Mouse (Mus musculus) frontal cortex, postnatal 36 days (tissue): Measurements from ENCODE around the gene Csnk2a1.

Experiments
- DNase-seq, 2 experiments: peaks; one replicate each; pipeline ENCODE4 v3.0.0; 2022; ENCODE audit warnings: low spot score in 2 of 2

Csnk2a1 gene

GRCm38 (mm10) chr2:152323971-152324370, 97.3 kb downstream of the Csnk2a1 start:
- no peak for DNase-seq

GRCm38 (mm10) chr2:152324842-152325241, 98.2 kb downstream of the Csnk2a1 start:
- no peak for DNase-seq

DNA sequence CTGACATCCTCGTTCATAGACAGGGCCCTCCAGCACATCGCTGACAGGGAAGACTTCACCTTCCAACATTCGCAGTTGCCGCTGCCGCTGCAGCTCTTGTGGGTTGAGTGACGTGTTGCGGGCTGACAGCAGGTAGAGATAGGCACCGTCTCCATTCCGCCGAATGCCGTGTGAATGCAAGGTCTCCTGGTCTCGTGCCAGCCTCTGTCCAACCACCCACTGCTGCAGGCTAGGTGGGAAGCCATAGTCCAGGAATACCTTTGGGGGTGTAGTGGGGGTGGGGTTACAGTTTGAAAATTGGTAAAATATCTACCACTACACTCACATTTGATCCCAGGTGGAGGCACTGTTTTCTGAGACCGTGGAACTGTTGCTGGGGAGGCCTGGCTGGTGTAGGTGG, 99.5 kb downstream of the Csnk2a1 start:
- no peak for DNase-seq

DNA sequence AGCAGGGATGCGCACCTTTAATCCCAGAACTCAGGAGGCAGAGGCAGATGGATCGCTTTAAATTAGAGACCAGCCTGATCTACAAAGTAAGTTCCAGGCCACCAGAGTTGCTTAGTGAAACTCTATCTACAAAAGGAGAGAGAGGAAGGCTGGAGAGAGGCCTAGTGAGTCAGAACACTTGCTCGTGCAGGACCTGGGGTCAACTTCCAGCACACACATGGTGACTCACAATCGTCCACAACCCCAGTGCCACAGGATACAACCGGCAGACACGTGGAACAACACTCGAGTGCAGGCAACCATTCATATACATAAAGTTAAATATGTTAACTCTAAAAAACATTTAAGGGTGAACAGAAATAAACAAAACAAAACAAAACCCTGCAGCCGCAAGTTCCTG, 100.0 kb downstream of the Csnk2a1 start:
- no peak for DNase-seq

DNA sequence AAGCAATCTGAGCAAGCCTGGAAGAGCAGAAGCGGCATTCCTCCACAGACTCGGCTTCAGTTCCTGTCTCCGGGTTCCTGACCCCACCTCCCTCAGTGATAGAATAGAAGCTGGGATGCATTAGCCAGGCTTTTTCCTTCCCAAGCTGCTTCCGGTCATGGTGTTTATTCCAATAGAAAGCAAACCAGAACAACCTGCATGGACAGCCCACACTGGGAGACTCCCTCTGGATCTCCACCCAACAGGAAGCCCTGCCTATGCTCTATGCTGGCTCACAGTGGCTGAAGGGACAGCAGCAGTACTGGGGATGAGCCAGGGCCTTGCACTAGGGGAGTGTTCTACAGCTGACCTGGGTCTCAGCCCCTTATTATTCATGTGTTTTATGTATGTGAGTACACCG, 101.3 kb downstream of the Csnk2a1 start:
- DNase-seq, result no peak

- DNase-seq, result no peak
These were observed 104.3 kb downstream of the Csnk2a1 start for GRCm38 (mm10) chr2:152330858-152331423.
